Mouse (Mus musculus) small intestine, adult 2 months (tissue): ENCODE data around the gene Gab2. TPM values are rescaled to one million over a fixed set of nuclear protein-coding genes. Genes with fewer than 3 reads are reported as not detected.
A peak's percentile ranks its signal among the peaks of the same experiment; 100 is the strongest.

Source experiments
- H3K27ac ChIP-seq: fragments of 200-500 bp; 2 replicates; pipeline ENCODE4 v1.5.1; 2012; ENCODE audit warnings: low read depth, low read length, control low read depth, inconsistent platforms; ENCODE audit not compliant: insufficient read depth
- H3K27me3 ChIP-seq: fragments of 200-500 bp; 2 replicates; pipeline ENCODE4 v1.6.1; 2012; ENCODE audit warnings: mild to moderate bottlenecking, moderate library complexity, low read length, inconsistent platforms; ENCODE audit not compliant: control insufficient read depth, insufficient read depth
- H3K36me3 ChIP-seq: fragments of 200-500 bp; 2 replicates; pipeline ENCODE4 v1.6.1; 2012; ENCODE audit warnings: mild to moderate bottlenecking, low read length, control low read depth, inconsistent platforms; ENCODE audit not compliant: control insufficient read depth, insufficient read depth
- H3K4me1 ChIP-seq: fragments of 200-500 bp; 2 replicates; pipeline ENCODE4 v1.6.1; 2012; ENCODE audit warnings: low read length, inconsistent platforms, mixed read lengths; ENCODE audit not compliant: control insufficient read depth, insufficient read depth, insufficient read length
- H3K4me3 ChIP-seq: fragments of 200-500 bp; 2 replicates; pipeline ENCODE4 v1.5.1; 2012; ENCODE audit warnings: low read depth, mild to moderate bottlenecking, control low read depth, inconsistent platforms, low read length, moderate library complexity
- CTCF ChIP-seq: fragments of 200-500 bp; IDR thresholded peaks from 2 replicates; pipeline ENCODE4 v1.5.1; 2012; ENCODE audit warnings: low read depth, mild to moderate bottlenecking, control low read depth, inconsistent platforms, low read length, moderate library complexity, mixed read lengths; ENCODE audit not compliant: insufficient replicate concordance, insufficient read length; ENCODE audit errors: extremely low read depth
- POLR2A ChIP-seq: fragments of 200-500 bp; IDR thresholded peaks from 2 replicates; pipeline ENCODE4 v1.6.1; 2012; ENCODE audit warnings: low read depth, mild to moderate bottlenecking, control low read depth, inconsistent platforms, low read length, moderate library complexity
- WGBS: fragments of 180-500 bp; shearing (Covaris S2); methylation state at CpG from one replicate; pipeline ENCODE4 v1.1.7; 2018; 5-methylcytosine and 5-hydroxymethylcytosine counted together
- polyA plus RNA-seq: library from polyadenylated mRNA; depleted of rRNA; stranded (reverse); fragments of >200 nt; gene quantifications from 2 replicates; pipeline ENCODE4 v1.2.3, GENCODE M21; 2012; rRNA removed

The Gab2 gene
- polyA plus RNA-seq = 4.3 and 12.1 TPM in 2 replicates

DNA sequence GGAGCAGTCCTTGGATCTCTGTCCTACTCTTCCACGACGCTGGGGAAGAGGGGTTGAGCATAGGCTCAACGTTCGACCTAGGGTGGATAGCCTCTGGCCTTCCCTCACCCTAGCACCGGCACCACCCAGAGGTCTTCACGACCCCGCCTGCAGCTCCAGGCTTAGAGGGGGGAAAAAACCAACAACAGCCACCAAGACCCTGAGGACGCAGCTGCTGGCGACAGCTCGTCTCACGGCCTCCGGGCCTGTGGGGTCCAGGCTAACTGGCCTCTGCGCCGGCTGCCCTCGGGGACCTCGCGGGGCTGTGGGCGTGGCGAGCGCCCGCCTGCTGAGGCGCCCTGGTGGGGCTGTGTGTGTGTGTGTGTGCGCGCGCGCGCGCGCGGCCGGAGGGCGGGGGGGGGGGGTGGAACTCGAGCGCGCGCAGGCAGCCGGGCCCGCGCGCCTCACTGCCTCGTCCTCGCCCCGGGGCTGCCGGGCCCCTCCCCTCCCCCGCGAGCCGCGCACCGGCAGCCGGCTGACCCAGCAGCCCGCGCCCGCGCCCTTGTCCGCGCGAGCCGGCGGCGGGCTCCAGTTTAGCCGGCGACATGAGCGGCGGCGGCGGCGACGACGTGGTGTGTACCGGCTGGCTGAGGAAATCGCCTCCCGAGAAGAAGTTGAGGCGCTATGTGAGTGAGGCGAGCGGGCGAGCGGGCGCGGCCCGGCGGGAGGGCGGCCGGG, at the start of gene Gab2:
Gab2 (plus strand) TSS at position 345 of the 717 bp plus-strand sequence.
- Histone ChIP-seq H3K4me1 (peaks cover 11% of the 10 kb centered on the region), H3K4me3 (peak within 1 kb of the TSS; percentile 90), H3K27ac (peak within 1 kb of the TSS; percentile 86), H3K27me3 (no peaks in the 10 kb centered on the region), H3K36me3 (no peaks in the 10 kb centered on the region)
- TF ChIP-seq POLR2A = peak; percentile 25; the same call in 1 of the 2 replicates
- no peak for TF ChIP-seq CTCF
- under 1% methylated on average over 70 of the region's 83 CpGs for WGBS

DNA sequence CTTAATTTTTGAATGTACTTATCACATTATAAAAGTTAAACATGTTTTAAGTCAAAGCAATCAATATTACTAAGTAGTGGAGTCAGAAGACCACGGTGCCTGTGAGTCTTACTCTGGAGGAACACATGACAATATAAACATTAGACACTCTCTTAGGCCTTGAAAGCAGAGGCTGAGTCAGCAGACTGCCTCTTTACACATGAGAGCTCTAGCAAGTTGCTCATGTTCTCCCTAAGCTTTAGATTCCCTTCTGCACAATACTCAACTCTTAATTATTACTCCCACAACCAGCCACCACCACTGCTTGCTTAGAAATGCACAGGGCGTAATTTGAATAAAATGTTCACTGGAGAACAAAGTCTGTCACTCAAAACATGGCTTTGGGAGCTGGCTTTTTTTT, 49.0 kb upstream of the Gab2 start:
- 68% methylated on average over 2 of the region's 2 CpGs for WGBS
- Histone ChIP-seq H3K27ac (no peak overlapping the region), H3K27me3 (no peaks in the 10 kb centered on the region), H3K4me1 (no peaks in the 10 kb centered on the region), H3K36me3 (peaks cover 7% of the 10 kb centered on the region; the same call in 1 of the 2 replicates), H3K4me3 (no peak overlapping the region)
- TF ChIP-seq POLR2A (no peak), CTCF (no peak)

DNA sequence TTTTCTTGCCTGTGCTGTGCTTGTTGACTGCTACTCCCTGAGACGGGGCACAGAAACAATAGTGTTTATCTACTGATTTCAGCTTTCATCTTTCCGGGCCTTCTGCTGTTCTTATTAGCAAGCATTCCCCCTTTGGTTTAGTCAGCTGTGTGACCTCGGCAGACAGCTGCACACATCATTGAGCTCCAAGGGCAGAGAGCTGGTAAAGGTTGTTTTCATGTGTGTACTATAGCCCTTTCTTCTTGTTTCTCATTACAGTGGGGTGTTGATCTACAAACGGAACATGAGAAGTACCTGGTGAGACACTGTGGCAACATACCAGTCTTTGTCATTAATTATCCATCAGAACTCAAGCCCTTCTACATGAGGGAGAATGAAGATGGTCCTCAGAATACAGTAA, 41.7 kb upstream of the Gab2 start:
- Histone ChIP-seq H3K36me3 (peaks cover 15% of the 10 kb centered on the region), H3K4me1 (no peaks in the 10 kb centered on the region), H3K4me3 (no peak overlapping the region), H3K27ac (no peak overlapping the region), H3K27me3 (no peaks in the 10 kb centered on the region)
- TF ChIP-seq POLR2A (no peak), CTCF (no peak)
- 79% methylated on average over 4 of the region's 4 CpGs for WGBS

- Histone ChIP-seq H3K4me1 (no peaks in the 10 kb centered on the region), H3K36me3 (peaks cover 13% of the 10 kb centered on the region), H3K27ac (no peak overlapping the region), H3K4me3 (no peak overlapping the region), H3K27me3 (no peaks in the 10 kb centered on the region)
- TF ChIP-seq POLR2A = no peak
- no peak for TF ChIP-seq CTCF
- WGBS = 92% methylated on average over 6 of the region's 6 CpGs
Measured at GRCm38 (mm10) chr7:97041868-97042449, 39.4 kb upstream of the Gab2 start.

DNA sequence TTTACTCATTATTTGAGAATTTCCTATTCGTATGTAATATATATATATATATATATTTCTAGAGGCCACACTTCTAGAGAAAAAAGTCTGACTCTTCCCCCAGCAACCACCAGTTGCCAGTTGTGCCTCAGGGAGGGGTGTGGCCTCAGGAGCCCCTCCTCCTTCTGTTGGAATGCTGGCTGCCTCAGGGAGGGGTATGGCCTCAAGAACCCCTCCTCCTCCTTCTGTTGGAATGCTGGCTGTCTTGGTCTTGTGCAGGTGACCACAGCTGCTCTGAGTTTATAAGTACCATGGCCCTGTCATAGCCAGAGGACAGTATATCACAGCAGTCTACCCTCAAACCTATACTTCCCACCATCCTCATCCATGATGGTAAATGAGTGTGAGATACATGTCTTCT, 38.4 kb upstream of the Gab2 start:
- peaks cover 15% of the 10 kb centered on the region for H3K36me3 ChIP-seq
- no peak overlapping the region for H3K27ac ChIP-seq
- H3K27me3 ChIP-seq = no peaks in the 10 kb centered on the region
- no peaks in the 10 kb centered on the region for H3K4me1 ChIP-seq
- WGBS = 95% methylated on average over 1 of the region's 1 CpGs
- no peak overlapping the region for H3K4me3 ChIP-seq
- TF ChIP-seq CTCF (no peak), POLR2A (no peak)

DNA sequence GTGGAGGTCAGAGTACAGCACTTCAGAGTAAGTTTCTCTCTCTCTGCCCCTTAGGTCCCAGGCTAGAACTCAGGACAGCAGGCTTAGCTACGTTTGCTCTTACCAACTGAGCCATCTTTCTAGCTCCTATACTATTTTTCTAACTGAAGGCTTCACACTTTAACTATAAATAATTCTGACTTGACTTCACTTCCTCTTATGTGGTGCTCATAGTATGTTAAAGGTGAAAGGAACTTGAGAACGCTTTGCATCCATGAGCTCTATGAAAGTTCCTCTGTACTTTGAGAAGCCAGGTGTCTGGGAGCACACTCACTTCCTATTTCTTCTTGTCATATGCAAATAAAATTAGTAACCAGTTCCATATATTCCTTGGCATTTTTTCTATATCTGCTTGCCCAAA, 20.4 kb upstream of the Gab2 start:
- 95% methylated on average over 2 of the region's 2 CpGs for WGBS
- Histone ChIP-seq H3K4me3 (no peak overlapping the region), H3K27ac (no peak overlapping the region), H3K27me3 (no peaks in the 10 kb centered on the region), H3K4me1 (no peaks in the 10 kb centered on the region), H3K36me3 (peaks cover 9% of the 10 kb centered on the region)
- TF ChIP-seq POLR2A = no peak
- no peak for TF ChIP-seq CTCF

DNA sequence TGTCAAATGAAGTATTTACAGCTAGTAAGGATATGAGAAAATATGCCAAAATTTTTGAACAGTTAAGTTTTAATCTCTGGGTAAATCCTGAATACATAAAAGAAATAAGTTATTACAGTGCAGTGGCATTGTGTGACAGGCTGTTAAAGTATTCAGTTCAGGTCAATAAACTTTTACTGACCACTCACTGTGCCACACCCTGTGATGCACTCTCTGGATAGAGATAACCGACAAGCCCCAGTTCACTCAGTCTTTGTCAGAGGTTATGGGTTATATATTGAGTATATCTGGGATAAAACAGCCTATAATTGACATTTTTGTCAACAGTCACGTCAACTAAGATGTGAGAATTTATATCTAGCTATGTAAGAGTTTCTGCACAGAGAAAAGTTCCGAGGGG, 9.9 kb upstream of the Gab2 start:
- Histone ChIP-seq H3K36me3 (no peaks in the 10 kb centered on the region), H3K27me3 (no peaks in the 10 kb centered on the region), H3K27ac (no peak overlapping the region), H3K4me1 (peaks cover under 1% of the 10 kb centered on the region; the same call in 1 of the 2 replicates), H3K4me3 (no peak overlapping the region)
- WGBS = 64% methylated on average over 3 of the region's 3 CpGs
- TF ChIP-seq CTCF (no peak), POLR2A (no peak)
